In the genomic region with DNA sequence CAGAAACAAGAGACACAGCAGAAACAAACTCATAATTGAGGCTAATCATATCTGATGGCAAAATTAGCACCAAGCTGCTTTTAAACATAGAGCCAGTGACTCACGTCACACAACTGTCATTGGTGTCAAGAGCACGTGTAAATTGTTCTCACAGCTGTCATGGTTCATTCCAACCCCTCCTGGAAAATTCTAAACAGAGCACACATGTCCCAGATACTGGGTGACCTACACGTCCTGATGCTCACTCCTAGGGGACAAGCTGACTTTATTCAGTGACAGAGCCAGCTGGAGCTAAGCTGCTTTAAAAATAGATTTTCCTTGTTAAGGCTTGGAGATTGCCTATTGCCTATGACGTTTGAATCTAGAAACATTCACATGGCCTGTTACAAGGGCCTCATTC, we compare ENCODE assay signal across 18 mouse cellular contexts.
DNase-seq lines count a peak whose midpoint lies in the region; ATAC-seq lines count a peak whose summit lies in the region.
"Had no signal": no experiment of that assay in that cellular context is flagged by ENCODE, and none has a peak within 500 bp of the region (broad histone marks: within the 10 kb centered on the region; RNA-seq: fewer than 3 reads in every experiment).

No protein-coding gene starts in this region.

- 28% methylated on average over 4 of the region's 4 CpGs for WGBS in heart, embryonic 15.5 days

- no peaks in the 10 kb centered on the region for H3K9me3 ChIP-seq in heart, embryonic 15.5 days (replicated peaks)

- H3K9ac ChIP-seq in heart, embryonic 15.5 days = no peak overlapping the region
- H3K9ac ChIP-seq: liver, embryonic 14.5 days had no signal

- H3K4me2 ChIP-seq in heart, embryonic 15.5 days = no peak overlapping the region

- no peaks in the 10 kb centered on the region for H3K36me3 ChIP-seq in heart, embryonic 15.5 days
- H3K36me3 ChIP-seq: G1E had no signal

- peak; percentile 47 to 78 for DNase-seq in heart, adult 18-20 months
- DNase-seq in heart, postnatal 36 days = no peak
- DNase-seq in heart, adult 8-10 months (ENCODE audit: low spot score) = peak; percentile 59
- DNase-seq in retina, postnatal 1 day = peak; percentile 79
- no peak for DNase-seq in cerebellum, postnatal 10 days
- DNase-seq in spleen, postnatal 36 days (ENCODE audit: low spot score in 2 of 2) = no peak
- DNase-seq: adrenal gland, postnatal 10 days; cerebellum, adult 8-10 months; gastrocnemius, postnatal 25 days; kidney, adult 2 months; kidney, postnatal 4 days; lung, postnatal 10 days; right cerebral cortex, postnatal 14 days had no signal

- intact Hi-C loops in heart, postnatal 36 days (cut with DNase I) = no loop called here

- ATAC-seq in heart, embryonic 15.5 days (replicated peaks; ENCODE audit: insufficient number of reproducible peaks, insufficient read depth, low FRiP score, low read depth) = peak; percentile 91
- ATAC-seq: forebrain, embryonic 16.5 days; hindbrain, embryonic 16.5 days had no signal

- H3K4me1 ChIP-seq in heart, embryonic 15.5 days (replicated peaks) = peaks cover 13% of the 10 kb centered on the region

- peak overlapping the region; percentile 78 for H3K27ac ChIP-seq in heart, embryonic 15.5 days
- H3K27ac ChIP-seq: liver, embryonic 14.5 days had no signal

- no peak overlapping the region for H3K4me3 ChIP-seq in heart, embryonic 15.5 days

- no peaks in the 10 kb centered on the region for H3K27me3 ChIP-seq in heart, embryonic 15.5 days

Comparison
In these comparisons a context has a peak if more than half of its experiments do, and no peak if none do; other contexts are left out.
1. DNase-seq: peak in heart, adult 18-20 months (2 of 2), heart, adult 8-10 months (single experiment) and retina, postnatal 1 day (single experiment); none in heart, postnatal 36 days (0 of 2), cerebellum, postnatal 10 days (0 of 2) and spleen, postnatal 36 days (0 of 2).